ENCODE assay signal across 3 mouse cellular contexts in genomic region chr17:56604070-56604380, GRCm38 (mm10).
A peak's percentile ranks its signal among the peaks of the same experiment; 100 is the strongest.
TF ChIP-seq lines count a peak whose summit lies in the region.

No protein-coding gene starts in this region.

TF ChIP-seq in CH12.LX, 34 proteins besides CTCF, POLR2A, EP300 and RAD21:
- TF ChIP-seq ETS1 (conservative IDR thresholded peaks at IDR 0.05; ENCODE audit: low read depth, low read length) (no peak), ZMIZ1 (IDR thresholded peaks at IDR 0.05; ENCODE audit: low read depth, low read length) (no peak), JUN (IDR thresholded peaks at IDR 0.05; ENCODE audit: insufficient read depth, low read depth, low read length) (no peak), RCOR1 (conservative IDR thresholded peaks at IDR 0.05; ENCODE audit: low read depth, low read length) (no peak), IRF4 (IDR thresholded peaks at IDR 0.05; ENCODE audit: low read depth, low read length) (no peak), USF1 (IDR thresholded peaks at IDR 0.05; ENCODE audit: low read depth, low read length) (no peak), ELF1 (IDR thresholded peaks at IDR 0.05; ENCODE audit: low read depth, low read length) (no peak), NELFE (IDR thresholded peaks at IDR 0.05; ENCODE audit: low read depth, low read length) (no peak), ZKSCAN1 (IDR thresholded peaks at IDR 0.05; ENCODE audit: borderline replicate concordance, low read depth, low read length) (no peak), CHD1 (IDR thresholded peaks at IDR 0.05; ENCODE audit: low read depth, low read length) (no peak), TCF12 (IDR thresholded peaks at IDR 0.05; ENCODE audit: low read depth, low read length) (no peak), PAX5 (IDR thresholded peaks at IDR 0.05; ENCODE audit: low read length) (no peak), UBTF (IDR thresholded peaks at IDR 0.05; ENCODE audit: low read depth, low read length) (no peak), ZNF384 (IDR thresholded peaks at IDR 0.05; ENCODE audit: low read depth, low read length) (no peak), E2F4 (IDR thresholded peaks at IDR 0.05; ENCODE audit: insufficient replicate concordance, low read depth, low read length) (no peak), NRF1 (IDR thresholded peaks at IDR 0.05; ENCODE audit: low read depth, low read length) (no peak), BHLHE40 (IDR thresholded peaks at IDR 0.05; ENCODE audit: low read depth, low read length) (no peak)

TF ChIP-seq in MEL, 35 proteins besides CTCF, POLR2A, EP300 and RAD21:
- TF ChIP-seq UBTF (IDR thresholded peaks at IDR 0.05; ENCODE audit: borderline replicate concordance, insufficient read depth, low read depth, low read length) (no peak), MAZ (IDR thresholded peaks at IDR 0.05; ENCODE audit: low read depth, low read length) (no peak), RCOR1 (IDR thresholded peaks at IDR 0.05; ENCODE audit: low read depth, low read length) (no peak), MYB (IDR thresholded peaks at IDR 0.05; ENCODE audit: low read depth, low read length) (no peak), ZMIZ1 (IDR thresholded peaks at IDR 0.05; ENCODE audit: low read depth, low read length) (peak; percentile 29; the same call in 1 of the 2 replicates)

TF ChIP-seq in myocyte, 11 proteins besides CTCF, POLR2A, EP300 and RAD21:
- TF ChIP-seq MYOD1 (IDR thresholded peaks at IDR 0.05; ENCODE audit: control insufficient read depth in 1 of 3, insufficient read length in 2 of 3, low read depth in 2 of 3), result no peak
- peak; percentile 35 for TF ChIP-seq POLR2AphosphoS2 (IDR thresholded peaks at IDR 0.05; ENCODE audit: insufficient read length, low read depth)
